Mouse (Mus musculus) left cerebral cortex, postnatal 14 days (tissue): Measurements from ENCODE around the gene Golga3. TPM values are rescaled to one million over a fixed set of nuclear protein-coding genes. Genes with fewer than 3 reads are reported as not detected.
A peak's percentile ranks its signal among the peaks of the same experiment; 100 is the strongest.

Experiments
- DNase-seq, 2 experiments: peaks; one replicate each; pipeline ENCODE4 v3.0.0; 2021 to 2022; ENCODE audit warnings: low spot score in 2 of 2, mixed read lengths in 1 of 2
- intact Hi-C: fragments of 180-260 bp; cut with DNase I; formaldehyde crosslinking; loops from one replicate; pipeline ENCODE4 v1.15.1; 2025
- total RNA-seq, 2 experiments: library from RNA; stranded (reverse); gene quantifications; 2 replicates each; pipeline ENCODE4 v1.2.3; 2021

The Golga3 gene
- total RNA-seq, 2 experiments from 2014 or later, result 38.5 to 44.6 TPM

- no peak for DNase-seq
- intact Hi-C loops, result no loop called here
Observed at GRCm38 (mm10) chr5:110227336-110227883, 50.9 kb downstream of the Golga3 start.

GRCm38 (mm10) chr5:110230401-110230779 is 53.9 kb downstream of the Golga3 start:
- DNase-seq, result peak in 1 of 2 experiments; percentile 9
- intact Hi-C loops, result no loop called here

GRCm38 (mm10) chr5:110230780-110231461 is 54.4 kb downstream of the Golga3 start, which contains the start of gene Ankle2:
Gene Ankle2, plus strand, starts transcription at chr5:110231004.
- DNase-seq, result peak; percentile 93
- intact Hi-C loops, result no loop called here

GRCm38 (mm10) chr5:110231638-110232037 is 55.1 kb downstream of the Golga3 start:
- intact Hi-C loops, result no loop called here

GRCm38 (mm10) chr5:110232346-110232745 is 55.8 kb downstream of the Golga3 start:
- intact Hi-C loops, result no loop called here
- no peak for DNase-seq

More at GRCm38 (mm10) chr5:110231638-110232037, 55.1 kb downstream of the Golga3 start:
- peak in 1 of 2 experiments; percentile 11 for DNase-seq

- no peak for DNase-seq
- intact Hi-C loops, result no loop called here
Observed at GRCm38 (mm10) chr5:110244091-110244490, 67.6 kb downstream of the Golga3 start.

GRCm38 (mm10) chr5:110266941-110267340 is 90.4 kb downstream of the Golga3 start:
- no peak for DNase-seq
- intact Hi-C loops, result no loop called here

- intact Hi-C loops, result no loop called here
- DNase-seq, result peak; percentile 92 to 94
Observed at GRCm38 (mm10) chr5:110269141-110270101, 92.9 kb downstream of the Golga3 start, which contains the start of gene Pgam5. Gene Pgam5, minus strand, starts transcription at chr5:110269913.

- DNase-seq, result no peak
- intact Hi-C loops, result no loop called here
Observed at GRCm38 (mm10) chr5:110270242-110270641, 93.7 kb downstream of the Golga3 start.

GRCm38 (mm10) chr5:110274147-110274546 is 97.6 kb downstream of the Golga3 start:
- no peak for DNase-seq
- intact Hi-C loops, result no loop called here

GRCm38 (mm10) chr5:110274846-110275245 is 98.3 kb downstream of the Golga3 start:
- no peak for DNase-seq
- intact Hi-C loops, result no loop called here

Other genes starting within 250 kb of the Golga3 start
- gene Zfp932, start 180.2 kb upstream of the Golga3 start, total RNA-seq, result 10 to 100 TPM; 43.9 to 55.7 TPM
- 10 to 100 TPM in 1 of 2 experiments, 1 to 10 TPM in 1; 4.2 to 10.7 TPM for gene Gm17655, start 104.2 kb upstream of the Golga3 start, total RNA-seq
- under 1 TPM; 0.42 to 0.53 TPM for gene Gm35315, start 82.3 kb upstream of the Golga3 start, total RNA-seq
- gene Plcxd1, start 76.7 kb upstream of the Golga3 start, total RNA-seq, result 1 to 10 TPM; 8.6 to 8.7 TPM
- gene Gtpbp6, start 68.5 kb upstream of the Golga3 start, total RNA-seq, result 10 to 100 TPM; 84.2 to 85.4 TPM
- 10 to 100 TPM; 15.7 to 17.3 TPM for gene Zfp605, start 66.6 kb upstream of the Golga3 start, total RNA-seq
- gene Chfr, start 40.9 kb upstream of the Golga3 start, total RNA-seq, result 10 to 100 TPM; 59.7 to 69.1 TPM
- gene Ankle2, start 54.3 kb downstream of the Golga3 start, total RNA-seq, result 10 to 100 TPM; 28.7 to 29.5 TPM
- 10 to 100 TPM; 63.9 to 71.6 TPM for gene Pgam5, start 93.2 kb downstream of the Golga3 start, total RNA-seq
- 1 to 10 TPM; 4.7 to 6.2 TPM for gene Pxmp2, start 109.5 kb downstream of the Golga3 start, total RNA-seq
- 1 to 10 TPM; 1.3 to 2.5 TPM for gene Pole, start 109.6 kb downstream of the Golga3 start, total RNA-seq
- under 1 TPM; 0.37 to 0.38 TPM for gene P2rx2, start 166.5 kb downstream of the Golga3 start, total RNA-seq
- gene Lrcol1, start 168.0 kb downstream of the Golga3 start, total RNA-seq, result not detected